Mouse (Mus musculus): ENCODE data around the gene Mab21l2. TPM values are rescaled to one million over a fixed set of nuclear protein-coding genes. Genes with fewer than 3 reads are reported as not detected.

Gene Mab21l2
- polyA plus RNA-seq (2014; fragmentation: Nextera tagmentation; extraction: Ambion mirVana): 12.7 and 13.6 TPM in 2 replicates

DNA sequence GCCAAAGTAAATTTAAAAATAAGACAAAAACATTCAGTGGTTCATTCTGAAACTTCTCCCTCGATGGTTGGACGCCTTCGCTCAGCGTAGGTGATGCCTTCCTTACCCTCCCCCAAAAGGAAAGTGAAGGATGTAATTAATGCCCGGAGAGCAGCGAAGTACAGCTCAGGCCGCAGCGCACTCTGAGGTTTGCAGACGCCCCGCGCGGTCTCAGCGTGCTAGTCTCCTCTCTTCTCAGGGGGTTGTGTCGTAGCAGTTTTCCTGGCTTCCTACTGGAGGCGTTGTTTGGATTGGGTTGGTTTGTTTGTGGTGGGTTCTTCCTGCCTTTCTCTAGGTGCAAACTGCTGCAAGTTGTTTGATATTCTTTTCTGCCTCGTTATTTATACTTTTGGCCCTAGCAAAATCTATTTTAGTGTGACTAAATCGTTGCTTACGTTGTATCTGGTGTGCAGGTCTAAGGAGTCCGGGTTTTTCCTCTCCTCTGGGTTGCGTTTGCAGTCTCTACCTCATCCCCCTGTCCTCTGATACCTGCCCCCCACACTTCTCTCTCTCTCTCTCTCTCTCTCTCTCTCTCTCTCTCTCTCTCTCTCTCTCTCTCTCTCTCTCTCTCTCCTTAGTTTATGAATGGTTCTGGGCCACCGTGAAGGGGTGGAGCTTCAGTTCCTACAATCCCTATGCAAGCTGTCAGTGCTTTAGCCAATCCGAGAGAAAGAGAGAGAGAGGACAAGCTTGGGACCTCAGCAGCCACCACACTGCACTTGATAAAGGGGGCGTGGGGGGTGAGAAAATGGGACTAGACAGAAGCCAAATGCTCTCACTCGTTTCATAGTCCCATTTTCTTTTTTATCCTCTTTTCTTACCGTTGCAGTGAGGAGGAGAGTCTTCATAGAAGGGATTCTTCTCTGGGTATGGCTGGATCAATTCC lies at the start of gene Mab21l2:
Mab21l2 (minus strand) TSS at position 539 of the 925 bp plus-strand sequence.
- WGBS (ENCODE audit: insufficient replicate concordance): 2% methylated on average over 25 of the region's 25 CpGs

DNA sequence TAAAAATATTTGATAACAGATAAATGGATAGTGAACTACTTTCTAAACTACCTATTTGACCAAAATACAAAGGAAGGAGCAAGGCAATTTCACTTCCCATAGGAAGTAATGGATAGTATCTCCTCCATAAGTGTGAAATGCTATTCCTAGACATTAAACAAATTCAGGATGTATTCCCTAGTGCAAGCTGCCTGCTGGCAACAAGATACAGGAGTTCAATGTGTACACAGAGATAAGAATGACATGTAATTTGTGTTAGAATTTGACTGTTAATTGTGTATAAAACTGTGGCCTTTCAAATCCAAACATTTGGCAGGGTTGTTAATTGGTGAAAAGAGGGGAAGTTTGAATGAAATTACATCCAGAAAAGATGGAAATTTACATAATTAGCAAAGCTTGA lies 26.9 kb upstream of the Mab21l2 start:
- H3K4me3 ChIP-seq (ENCODE audit: low read depth, low read length): no peak overlapping the region
- H3K27me3 ChIP-seq (ENCODE audit: control insufficient read depth, insufficient read depth, low read length): no peaks in the 10 kb centered on the region
- H3K4me1 ChIP-seq (ENCODE audit: control insufficient read depth, insufficient read depth, low read length): no peaks in the 10 kb centered on the region
- H3K9ac ChIP-seq (ENCODE audit: low read depth, low read length): no peak overlapping the region
- no peaks in the 10 kb centered on the region for H3K9me3 ChIP-seq (replicated peaks; ENCODE audit: control insufficient read depth, low read length)
- H3K27ac ChIP-seq (ENCODE audit: low read depth, low read length): no peak overlapping the region
- no peak overlapping the region for H3K4me2 ChIP-seq
- no peak for ATAC-seq (replicated peaks; ENCODE audit: insufficient number of reproducible peaks, low FRiP score, low TSS enrichment)
- no peaks in the 10 kb centered on the region for H3K36me3 ChIP-seq (ENCODE audit: control insufficient read depth, insufficient read depth, low read length)

More for the DNA sequence above, at the start of gene Mab21l2:
- Histone ChIP-seq H3K9me3 (replicated peaks; ENCODE audit: control insufficient read depth, low read length) (no peaks in the 10 kb centered on the region), H3K9ac (ENCODE audit: low read depth, low read length) (peak within 1 kb of the TSS; percentile 81), H3K27me3 (ENCODE audit: control insufficient read depth, insufficient read depth, low read length) (peaks cover 11% of the 10 kb centered on the region), H3K36me3 (ENCODE audit: control insufficient read depth, insufficient read depth, low read length) (no peaks in the 10 kb centered on the region), H3K4me1 (ENCODE audit: control insufficient read depth, insufficient read depth, low read length) (peaks cover 8% of the 10 kb centered on the region), H3K4me3 (ENCODE audit: low read depth, low read length) (peak within 1 kb of the TSS; percentile 64), H3K27ac (ENCODE audit: low read depth, low read length) (peak within 1 kb of the TSS; percentile 70), H3K4me2 (peak within 1 kb of the TSS; percentile 90)
- peak; percentile 66; the same call in 1 of the 2 replicates for ATAC-seq (replicated peaks; ENCODE audit: insufficient number of reproducible peaks, low FRiP score, low TSS enrichment)

DNA sequence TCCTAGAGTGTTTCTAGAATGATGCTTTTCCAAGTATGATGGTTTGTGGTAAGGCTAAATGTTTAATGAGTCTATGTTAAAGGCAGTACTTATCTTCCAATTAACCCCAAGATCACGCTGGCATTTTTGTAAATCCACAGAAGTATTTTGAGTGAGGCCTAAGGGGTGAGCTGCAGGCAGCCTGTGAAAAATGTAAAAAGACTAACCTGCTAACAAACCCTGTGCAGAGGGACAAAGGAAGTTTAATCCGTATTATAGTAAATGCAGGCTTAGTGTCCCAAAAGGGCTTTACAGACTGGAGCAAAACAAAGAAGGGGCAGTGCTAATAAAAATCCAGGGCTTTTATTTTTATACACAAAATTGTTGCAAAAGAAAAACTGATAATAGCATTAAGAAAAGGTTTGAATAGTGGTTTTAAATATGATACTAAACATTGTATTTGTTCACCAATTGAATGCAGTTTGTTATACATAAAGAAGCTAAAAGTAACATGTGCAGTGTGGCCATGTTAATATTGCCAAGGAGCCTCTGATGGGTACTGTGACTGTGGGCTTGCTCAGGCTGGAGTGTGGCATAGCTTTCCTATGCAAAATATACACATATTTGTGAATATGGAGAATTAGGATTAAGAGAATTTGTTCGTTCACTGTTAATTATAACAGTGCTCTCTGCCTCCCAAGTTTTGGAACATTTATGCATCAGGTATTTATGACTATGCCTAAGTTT lies 24.3 kb upstream of the Mab21l2 start:
- no peak overlapping the region for H3K4me3 ChIP-seq (ENCODE audit: low read depth, low read length)
- H3K9me3 ChIP-seq (replicated peaks; ENCODE audit: control insufficient read depth, low read length): no peaks in the 10 kb centered on the region
- no peak for ATAC-seq (replicated peaks; ENCODE audit: insufficient number of reproducible peaks, low FRiP score, low TSS enrichment)
- H3K27me3 ChIP-seq (ENCODE audit: control insufficient read depth, insufficient read depth, low read length): no peaks in the 10 kb centered on the region
- H3K4me1 ChIP-seq (ENCODE audit: control insufficient read depth, insufficient read depth, low read length): no peaks in the 10 kb centered on the region
- H3K4me2 ChIP-seq: no peak overlapping the region
- H3K9ac ChIP-seq (ENCODE audit: low read depth, low read length): no peak overlapping the region
- no peaks in the 10 kb centered on the region for H3K36me3 ChIP-seq (ENCODE audit: control insufficient read depth, insufficient read depth, low read length)
- no peak overlapping the region for H3K27ac ChIP-seq (ENCODE audit: low read depth, low read length)
- 63% methylated on average over 3 of the region's 3 CpGs for WGBS (ENCODE audit: insufficient replicate concordance)

DNA sequence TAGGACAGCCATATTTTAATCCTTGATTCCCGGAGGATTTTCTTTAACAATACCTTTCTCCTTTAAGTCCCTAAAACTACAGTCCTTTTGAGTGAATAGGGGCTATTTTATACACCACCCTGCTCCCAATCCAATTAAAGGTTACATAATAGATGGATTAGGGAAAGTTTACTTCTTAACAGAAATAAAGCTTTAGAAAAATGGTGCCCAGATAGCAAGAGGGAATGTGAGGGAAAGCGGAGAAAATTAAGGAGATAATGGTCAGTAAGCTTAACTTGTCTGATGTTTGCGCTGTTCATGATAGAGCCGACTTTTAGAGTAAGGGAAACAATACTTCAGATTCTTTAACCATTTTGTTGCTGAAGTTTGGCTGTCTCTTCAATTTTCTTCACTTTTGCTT lies 23.1 kb upstream of the Mab21l2 start:
- Histone ChIP-seq H3K9ac (ENCODE audit: low read depth, low read length) (no peak overlapping the region), H3K36me3 (ENCODE audit: control insufficient read depth, insufficient read depth, low read length) (no peaks in the 10 kb centered on the region), H3K4me3 (ENCODE audit: low read depth, low read length) (no peak overlapping the region), H3K9me3 (replicated peaks; ENCODE audit: control insufficient read depth, low read length) (no peaks in the 10 kb centered on the region), H3K4me2 (no peak overlapping the region), H3K4me1 (ENCODE audit: control insufficient read depth, insufficient read depth, low read length) (no peaks in the 10 kb centered on the region), H3K27me3 (ENCODE audit: control insufficient read depth, insufficient read depth, low read length) (no peaks in the 10 kb centered on the region), H3K27ac (ENCODE audit: low read depth, low read length) (no peak overlapping the region)
- 56% methylated on average over 4 of the region's 4 CpGs for WGBS (ENCODE audit: insufficient replicate concordance)
- no peak for ATAC-seq (replicated peaks; ENCODE audit: insufficient number of reproducible peaks, low FRiP score, low TSS enrichment)

DNA sequence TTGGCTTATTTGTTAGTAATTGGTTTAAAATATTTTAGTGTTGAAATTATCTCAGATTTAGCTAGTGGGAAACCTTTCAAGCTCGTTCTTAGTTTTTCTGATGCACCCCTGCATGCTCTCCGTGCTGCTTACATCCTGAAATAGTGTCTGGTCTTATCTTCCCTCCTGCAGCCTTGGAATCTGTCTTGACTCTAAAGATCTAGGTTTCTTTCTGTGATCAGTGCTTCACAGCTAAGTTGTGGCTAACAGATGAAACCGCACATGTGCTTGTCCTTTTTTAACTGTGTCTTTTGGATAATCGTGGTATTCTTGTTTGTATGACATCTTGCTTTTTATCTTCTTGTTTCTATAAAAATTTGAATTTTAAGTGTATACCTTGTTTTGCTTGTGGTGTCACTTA lies 18.9 kb upstream of the Mab21l2 start:
- no peaks in the 10 kb centered on the region for H3K4me1 ChIP-seq (ENCODE audit: control insufficient read depth, insufficient read depth, low read length)
- no peak overlapping the region for H3K9ac ChIP-seq (ENCODE audit: low read depth, low read length)
- ATAC-seq (replicated peaks; ENCODE audit: insufficient number of reproducible peaks, low FRiP score, low TSS enrichment): no peak
- H3K4me3 ChIP-seq (ENCODE audit: low read depth, low read length): no peak overlapping the region
- no peaks in the 10 kb centered on the region for H3K27me3 ChIP-seq (ENCODE audit: control insufficient read depth, insufficient read depth, low read length)
- no peak overlapping the region for H3K27ac ChIP-seq (ENCODE audit: low read depth, low read length)
- 37% methylated on average over 4 of the region's 4 CpGs for WGBS (ENCODE audit: insufficient replicate concordance)
- H3K4me2 ChIP-seq: no peak overlapping the region
- no peaks in the 10 kb centered on the region for H3K9me3 ChIP-seq (replicated peaks; ENCODE audit: control insufficient read depth, low read length)
- no peaks in the 10 kb centered on the region for H3K36me3 ChIP-seq (ENCODE audit: control insufficient read depth, insufficient read depth, low read length)

DNA sequence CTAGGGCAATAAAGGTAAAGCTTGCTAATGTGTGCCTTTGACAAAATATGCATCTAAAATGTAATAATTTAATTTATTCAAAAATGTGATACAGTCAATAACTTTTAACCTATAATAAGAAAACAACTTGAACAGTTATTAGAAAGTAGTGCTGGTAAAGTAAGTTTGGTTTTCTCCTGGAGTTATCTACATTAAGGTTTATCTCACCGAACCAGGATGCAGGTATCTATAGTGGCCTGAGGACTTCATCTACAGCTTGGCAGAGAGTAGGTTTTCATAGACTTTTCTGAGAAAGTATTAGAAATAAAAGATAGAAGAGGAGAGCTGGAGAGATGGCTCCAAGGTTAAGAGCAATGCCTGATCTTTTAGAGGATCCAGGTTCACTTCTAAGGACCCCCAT lies 13.0 kb upstream of the Mab21l2 start:
- 0 out of 2 replicates have a peak, but pooled peaks cover 2% of the 10 kb centered on the region for H3K4me1 ChIP-seq (ENCODE audit: control insufficient read depth, insufficient read depth, low read length)
- no peak for ATAC-seq (replicated peaks; ENCODE audit: insufficient number of reproducible peaks, low FRiP score, low TSS enrichment)
- no peaks in the 10 kb centered on the region for H3K27me3 ChIP-seq (ENCODE audit: control insufficient read depth, insufficient read depth, low read length)
- H3K36me3 ChIP-seq (ENCODE audit: control insufficient read depth, insufficient read depth, low read length): no peaks in the 10 kb centered on the region
- 85% methylated on average over 1 of the region's 1 CpGs for WGBS (ENCODE audit: insufficient replicate concordance)
- H3K9me3 ChIP-seq (replicated peaks; ENCODE audit: control insufficient read depth, low read length): no peaks in the 10 kb centered on the region
- no peak overlapping the region for H3K27ac ChIP-seq (ENCODE audit: low read depth, low read length)
- no peak overlapping the region for H3K4me3 ChIP-seq (ENCODE audit: low read depth, low read length)
- no peak overlapping the region for H3K9ac ChIP-seq (ENCODE audit: low read depth, low read length)
- H3K4me2 ChIP-seq: no peak overlapping the region

DNA sequence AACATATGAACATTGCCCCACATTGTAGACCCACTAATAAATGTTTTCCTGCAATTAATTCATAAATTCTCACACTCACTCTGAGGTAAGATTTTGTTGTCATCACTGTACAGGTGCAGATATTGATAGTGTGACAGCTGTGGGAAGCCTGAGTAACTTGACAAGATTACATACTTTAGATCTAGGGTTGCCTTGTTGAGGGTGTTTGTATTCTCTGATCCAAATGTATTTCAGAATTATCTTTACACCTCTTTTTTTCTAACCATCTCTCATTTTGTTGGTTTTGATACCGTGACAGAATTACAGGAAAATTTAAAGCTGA lies 12.6 kb upstream of the Mab21l2 start:
- H3K27me3 ChIP-seq (ENCODE audit: control insufficient read depth, insufficient read depth, low read length): no peaks in the 10 kb centered on the region
- whole genome bisulfite sequencing (ENCODE audit: insufficient replicate concordance): 78% methylated on average over 1 of the region's 1 CpGs
- H3K36me3 ChIP-seq (ENCODE audit: control insufficient read depth, insufficient read depth, low read length): no peaks in the 10 kb centered on the region
- ATAC-seq (replicated peaks; ENCODE audit: insufficient number of reproducible peaks, low FRiP score, low TSS enrichment): no peak
- H3K4me2 ChIP-seq: no peak overlapping the region
- H3K27ac ChIP-seq (ENCODE audit: low read depth, low read length): no peak overlapping the region
- H3K4me1 ChIP-seq (ENCODE audit: control insufficient read depth, insufficient read depth, low read length): 0 out of 2 replicates have a peak, but pooled peaks cover 2% of the 10 kb centered on the region
- no peak overlapping the region for H3K4me3 ChIP-seq (ENCODE audit: low read depth, low read length)
- no peak overlapping the region for H3K9ac ChIP-seq (ENCODE audit: low read depth, low read length)
- H3K9me3 ChIP-seq (replicated peaks; ENCODE audit: control insufficient read depth, low read length): no peaks in the 10 kb centered on the region

DNA sequence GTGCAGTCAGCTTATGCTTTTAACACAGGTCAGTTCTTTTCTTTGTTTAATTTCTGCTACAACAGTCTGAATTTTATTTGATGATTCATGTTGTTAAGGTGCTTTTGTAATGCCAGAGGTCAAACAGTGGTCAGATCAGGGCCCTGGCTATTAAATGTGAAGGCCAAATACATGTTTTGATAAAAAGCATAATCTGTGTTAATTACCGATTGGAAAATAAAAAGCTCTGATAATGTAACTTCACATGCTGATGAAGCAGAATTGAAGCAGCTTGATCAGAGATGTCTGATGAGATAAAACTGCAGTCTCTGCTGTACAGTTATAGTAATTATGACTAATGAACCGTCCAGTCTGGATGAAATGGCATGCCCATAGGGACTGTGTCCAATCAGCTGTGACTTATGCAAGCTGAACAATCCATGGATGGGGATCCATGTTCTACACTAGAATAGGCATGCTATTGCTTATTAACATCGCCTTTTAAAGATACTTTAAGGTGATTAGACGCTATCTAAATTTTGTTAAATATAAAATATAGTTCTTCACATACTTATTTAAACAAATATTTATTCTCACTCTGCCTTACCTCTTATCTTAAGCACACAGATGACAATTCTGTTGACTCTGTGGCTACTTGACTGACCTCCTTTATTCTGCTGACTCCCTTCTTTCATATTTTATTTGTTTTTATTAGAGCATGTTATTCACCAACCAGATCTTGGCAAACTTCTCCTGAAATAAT lies 12.0 kb upstream of the Mab21l2 start:
- 0 out of 2 replicates have a peak, but pooled peaks cover 2% of the 10 kb centered on the region for H3K4me1 ChIP-seq (ENCODE audit: control insufficient read depth, insufficient read depth, low read length)
- 82% methylated on average over 4 of the region's 4 CpGs for WGBS (ENCODE audit: insufficient replicate concordance)
- no peak for ATAC-seq (replicated peaks; ENCODE audit: insufficient number of reproducible peaks, low FRiP score, low TSS enrichment)

More for the DNA sequence above, 12.0 kb upstream of the Mab21l2 start:
- Histone ChIP-seq H3K4me3 (ENCODE audit: low read depth, low read length) (no peak overlapping the region), H3K27ac (ENCODE audit: low read depth, low read length) (no peak overlapping the region), H3K36me3 (ENCODE audit: control insufficient read depth, insufficient read depth, low read length) (no peaks in the 10 kb centered on the region), H3K9me3 (replicated peaks; ENCODE audit: control insufficient read depth, low read length) (no peaks in the 10 kb centered on the region), H3K4me2 (no peak overlapping the region), H3K27me3 (ENCODE audit: control insufficient read depth, insufficient read depth, low read length) (no peaks in the 10 kb centered on the region), H3K9ac (ENCODE audit: low read depth, low read length) (no peak overlapping the region)
